Mouse (Mus musculus) megakaryocyte progenitor cell, adult 5-6 weeks (primary cell): ENCODE results near the gene Drd3. TPM values are rescaled to one million over a fixed set of nuclear protein-coding genes. Genes with fewer than 3 reads are reported as not detected.

ENCODE experiments used
- ATAC-seq: replicated peaks from 2 replicates; pipeline ENCODE4 v1.8.0; 2016; ENCODE audit warnings: mild to moderate bottlenecking, moderate TSS enrichment, inconsistent platforms; ENCODE audit not compliant: poor library complexity
- total RNA-seq, 2 experiments: library from RNA; stranded (forward) in 1 of 2; stranded (reverse) in 1 of 2; fragments of 157-497, 149-512 nt in 1 of 2; fragments of 200-1000 nt in 1 of 2; gene quantifications; 2 replicates each; pipeline versions ENCODE4 v1.2.3 to v1.2.4; 2015 to 2017

Drd3 gene
- not detected in 2 replicates for total RNA-seq (2015)
- total RNA-seq (2017): not detected in 2 replicates

GRCm38 (mm10) chr16:43753751-43754150 is at the start of gene Drd3:
TSS of gene Drd3 (plus strand) at chr16:43754026.
- no peak for ATAC-seq

- no peak for ATAC-seq
These were observed 45.3 kb upstream of the Drd3 start for GRCm38 (mm10) chr16:43708335-43709061.

DNA sequence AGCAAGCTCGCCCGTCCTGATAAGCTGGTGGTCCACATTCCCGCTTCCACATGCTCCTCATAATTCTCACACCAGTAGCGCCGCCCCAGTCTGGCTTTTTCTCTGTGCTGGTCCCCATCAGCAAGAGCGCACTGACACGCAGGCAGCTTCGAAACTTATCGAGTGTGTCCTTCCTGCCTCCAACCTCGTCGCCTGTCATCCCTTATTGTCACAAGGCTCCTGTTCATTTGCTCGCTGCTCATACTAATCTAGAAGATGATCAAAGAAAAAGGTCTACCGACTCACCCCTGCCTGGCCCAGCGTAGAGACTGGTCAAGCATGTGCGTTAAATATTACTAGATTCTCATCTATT is 44.8 kb upstream of the Drd3 start:
- ATAC-seq: no peak

- ATAC-seq: peak; percentile 81
These were observed 44.2 kb upstream of the Drd3 start for GRCm38 (mm10) chr16:43709432-43710133.

- 0 out of 2 replicates have a peak, but pooled peaks have one; percentile 11 for ATAC-seq
These were observed 43.7 kb upstream of the Drd3 start for GRCm38 (mm10) chr16:43710134-43710475.

- no peak for ATAC-seq
These were observed 43.2 kb upstream of the Drd3 start for GRCm38 (mm10) chr16:43710651-43711050.

GRCm38 (mm10) chr16:43711361-43711760 is 42.5 kb upstream of the Drd3 start:
- ATAC-seq: no peak

DNA sequence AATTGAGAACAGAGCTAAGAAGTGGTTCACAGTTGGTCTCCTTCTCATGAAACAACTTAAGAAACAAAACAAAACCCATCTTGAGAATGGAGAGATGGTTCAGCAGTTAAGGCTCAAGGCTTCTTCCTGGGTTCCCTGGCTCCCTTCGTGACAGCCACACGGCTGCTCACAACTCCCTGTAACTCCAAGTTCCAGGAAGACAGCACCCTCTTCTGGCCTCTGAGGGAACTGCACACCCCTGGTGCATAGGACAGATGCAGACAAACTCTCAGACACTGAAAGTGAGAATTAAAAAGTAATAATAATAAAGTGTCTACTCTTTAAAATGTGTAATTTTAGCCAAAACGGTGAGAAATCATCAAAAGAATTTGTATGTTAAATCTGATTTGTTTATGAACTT is 29.4 kb upstream of the Drd3 start:
- ATAC-seq: no peak

DNA sequence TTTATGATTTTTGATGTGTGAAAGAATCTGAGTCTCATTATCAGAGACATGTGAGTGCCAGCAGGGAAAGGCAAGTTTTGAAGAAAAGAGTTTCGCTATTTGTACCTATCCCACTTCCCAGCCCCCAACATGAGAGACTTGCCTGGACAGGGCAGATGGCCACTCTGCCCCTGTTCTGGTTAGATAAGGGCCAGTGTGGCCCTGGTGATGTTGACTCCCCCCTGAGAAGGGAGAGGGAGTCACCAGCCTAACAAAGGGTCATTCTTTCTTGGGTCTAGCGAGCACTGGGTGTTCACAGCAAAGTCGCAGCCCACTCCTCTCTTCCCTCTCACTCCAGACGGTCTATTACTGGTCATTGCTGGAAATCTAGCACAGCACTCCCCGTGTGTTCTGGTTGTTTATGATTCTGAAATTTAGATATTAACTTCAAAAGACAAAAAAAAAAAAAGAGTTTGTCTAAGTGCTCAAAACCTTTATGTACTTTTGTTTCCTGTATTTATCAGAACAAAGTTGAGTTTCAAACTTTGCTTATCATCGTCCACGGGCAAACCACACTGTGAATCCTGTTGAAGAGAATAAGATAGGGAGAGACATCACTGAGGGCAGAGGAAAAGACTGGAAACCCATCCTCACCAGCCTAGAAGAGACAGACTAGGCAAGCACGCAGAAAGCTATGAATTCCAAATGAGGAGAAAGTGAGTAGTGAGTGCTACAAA is 24.2 kb upstream of the Drd3 start:
- ATAC-seq: no peak

GRCm38 (mm10) chr16:43730281-43730680 is 23.5 kb upstream of the Drd3 start:
- no peak for ATAC-seq

GRCm38 (mm10) chr16:43732496-43732895 is 21.3 kb upstream of the Drd3 start:
- no peak for ATAC-seq

DNA sequence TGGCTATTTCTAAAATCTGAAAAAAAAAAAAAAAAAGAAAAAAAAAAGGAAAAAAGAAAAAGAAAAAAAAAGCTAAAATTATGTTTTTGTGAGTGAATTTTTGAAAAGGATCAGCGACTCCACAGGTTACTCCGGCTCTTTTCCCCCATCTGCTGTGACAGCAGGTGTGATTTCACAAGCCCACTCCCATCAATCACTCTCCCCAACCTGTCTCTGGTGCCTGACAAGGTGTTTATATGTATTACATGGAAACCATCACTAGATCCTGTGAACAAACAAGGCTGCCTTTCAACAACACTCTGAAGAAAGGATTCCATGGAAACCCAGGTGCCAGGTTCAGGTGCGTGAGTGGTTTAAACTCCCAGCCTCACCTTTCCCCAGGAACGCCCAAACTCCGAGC is 20.9 kb upstream of the Drd3 start:
- no peak for ATAC-seq

GRCm38 (mm10) chr16:43737933-43738332 is 15.9 kb upstream of the Drd3 start:
- ATAC-seq: no peak

- no peak for ATAC-seq
These were observed 12.9 kb upstream of the Drd3 start for GRCm38 (mm10) chr16:43740936-43741335.

GRCm38 (mm10) chr16:43748424-43748823 is 5.4 kb upstream of the Drd3 start:
- ATAC-seq: no peak

GRCm38 (mm10) chr16:43752900-43753299 is 926 bp upstream of the Drd3 start:
- ATAC-seq: 0 out of 2 replicates have a peak, but pooled peaks have one; percentile 37

DNA sequence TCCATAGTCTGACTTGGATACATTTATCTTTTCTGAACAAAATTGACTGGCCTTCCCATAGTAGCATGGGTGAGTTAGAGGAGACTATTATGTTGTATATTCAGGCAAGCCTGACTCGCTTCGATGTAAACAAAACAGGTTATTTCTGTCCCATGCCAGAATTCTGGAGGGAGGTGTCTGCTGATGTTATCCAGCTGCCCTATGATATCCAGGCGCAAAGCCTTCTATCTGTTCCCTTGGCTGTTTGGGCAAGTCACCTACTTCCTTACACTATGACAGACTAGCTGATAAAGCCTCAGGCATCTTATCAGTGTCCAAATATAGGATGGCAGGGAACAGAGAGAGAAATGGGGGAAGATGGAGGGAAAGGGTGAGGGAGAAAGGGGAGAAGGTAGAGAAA is 18.5 kb downstream of the Drd3 start:
- ATAC-seq: no peak

DNA sequence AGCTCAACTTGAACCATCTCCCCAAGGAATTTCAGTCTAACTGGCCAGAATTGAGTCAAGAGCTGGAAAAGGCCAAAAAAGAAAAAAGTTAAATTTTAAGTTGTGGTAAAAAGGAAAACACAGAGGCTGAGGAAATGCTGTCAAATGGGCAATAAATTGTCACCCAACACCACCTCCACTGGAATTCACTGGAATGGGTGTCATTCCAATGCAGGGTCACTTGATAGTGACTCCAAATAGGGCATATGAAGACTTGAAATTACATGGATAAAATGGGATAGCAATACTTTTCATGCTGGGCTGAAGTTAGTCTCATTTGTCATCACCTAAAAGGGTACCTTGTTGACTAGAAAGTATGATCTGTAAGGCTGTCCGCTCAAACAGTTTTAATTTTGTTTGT is 18.9 kb downstream of the Drd3 start:
- ATAC-seq: no peak

- ATAC-seq: no peak
These were observed 19.7 kb downstream of the Drd3 start for GRCm38 (mm10) chr16:43773506-43773905.

DNA sequence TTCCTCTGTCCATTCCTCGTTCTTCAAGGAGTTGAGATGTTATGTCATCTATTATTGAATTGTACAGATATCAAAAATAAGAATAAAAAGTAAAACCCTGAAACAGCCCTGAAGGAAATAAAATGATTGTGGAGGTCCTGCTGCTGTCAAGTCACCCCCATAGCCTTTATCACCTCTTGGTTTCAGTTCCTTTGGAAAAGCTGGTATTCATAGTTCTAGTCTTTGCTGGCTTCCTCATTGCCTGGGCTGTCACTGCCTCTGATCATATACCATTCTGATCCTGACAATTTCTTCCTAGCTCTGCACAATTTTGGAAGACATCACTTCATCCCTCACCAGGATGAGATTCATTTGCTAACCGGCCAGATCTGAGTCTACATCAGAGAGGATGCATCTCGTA is 23.1 kb downstream of the Drd3 start:
- 0 out of 2 replicates have a peak, but pooled peaks have one; percentile 39 for ATAC-seq

GRCm38 (mm10) chr16:43799541-43799940 is 45.7 kb downstream of the Drd3 start:
- ATAC-seq: no peak
